ENCODE assay signal across 13 mouse cellular contexts in the genomic region with DNA sequence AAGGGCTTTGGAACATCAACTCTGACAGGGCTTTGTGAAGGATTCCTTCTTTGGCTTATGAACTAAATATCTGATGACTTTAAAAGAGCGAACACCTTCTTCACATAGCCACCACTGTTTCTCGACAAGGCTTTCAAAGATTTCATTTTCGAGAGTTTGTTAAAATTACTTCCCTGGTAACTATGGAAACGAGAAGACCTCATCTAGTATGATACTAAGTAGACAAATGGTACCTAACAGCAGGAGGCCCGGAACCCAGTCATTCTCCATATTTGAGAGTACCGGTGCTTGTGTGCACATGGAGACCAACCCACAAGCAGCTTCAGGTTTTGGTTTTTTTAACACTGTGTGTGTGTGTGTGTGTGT. TPM values are rescaled to one million over a fixed set of nuclear protein-coding genes. Genes with fewer than 3 reads are reported as not detected.
A peak's percentile ranks its signal among the peaks of the same experiment; 100 is the strongest.
DNase-seq lines count a peak whose midpoint lies in the region; ATAC-seq and TF ChIP-seq lines count a peak whose summit lies in the region.
"Had no signal": no experiment of that assay in that cellular context is flagged by ENCODE, and none has a peak within 500 bp of the region (broad histone marks: within the 10 kb centered on the region; RNA-seq: fewer than 3 reads in every experiment).

No protein-coding gene starts in this region.

- TF ChIP-seq CTCF in kidney, adult 2 months (conservative IDR thresholded peaks at IDR 0.05; ENCODE audit: insufficient read depth, insufficient read length, low read depth, low read length): no peak
- TF ChIP-seq CTCF in thymus, adult 2 months (IDR thresholded peaks at IDR 0.05; ENCODE audit: borderline replicate concordance, control insufficient read depth, extremely low read depth, insufficient read depth, low read length, poor library complexity): no peak

- no peak for DNase-seq in kidney, adult 2 months
- DNase-seq in kidney, postnatal 25 days: no peak
- no peak for DNase-seq in thymus, adult 2 months
- no peak for DNase-seq in liver, embryonic 11.5 days (ENCODE audit: low spot score)
- DNase-seq in gastrocnemius, postnatal 25 days: no peak
- DNase-seq: lung, postnatal 14 days had no signal

- WGBS in kidney, adult 2 months: 91% methylated on average over 6 of the region's 6 CpGs
- 81% methylated on average over 6 of the region's 6 CpGs for WGBS in embryonic facial prominence, embryonic 13.5 days
- 29% methylated on average over 6 of the region's 6 CpGs for WGBS in hindbrain, embryonic 13.5 days
- 18% methylated on average over 6 of the region's 6 CpGs for WGBS in midbrain, embryonic 15.5 days
- WGBS in thymus, adult 2 months: 96% methylated on average over 6 of the region's 6 CpGs
- whole genome bisulfite sequencing in liver, embryonic 11.5 days: 86% methylated on average over 6 of the region's 6 CpGs

- no peak for ATAC-seq in embryonic facial prominence, embryonic 13.5 days (ENCODE audit: insufficient number of reproducible peaks, insufficient read depth, low FRiP score, low TSS enrichment, low read depth)
- ATAC-seq in hindbrain, embryonic 13.5 days (ENCODE audit: low FRiP score): no peak
- ATAC-seq in midbrain, embryonic 15.5 days (replicated peaks): no peak
- no peak for ATAC-seq in liver, embryonic 11.5 days (replicated peaks; ENCODE audit: low FRiP score)
- ATAC-seq: activated CD4-positive, CD25-positive, alpha-beta regulatory T cell, adult 4 months had no signal

- no peak overlapping the region for H3K9ac ChIP-seq in embryonic facial prominence, embryonic 13.5 days
- peak overlapping the region; percentile 63 for H3K9ac ChIP-seq in hindbrain, embryonic 13.5 days
- H3K9ac ChIP-seq in midbrain, embryonic 15.5 days: peak overlapping the region; percentile 13; the same call in 1 of the 2 replicates
- H3K9ac ChIP-seq in liver, embryonic 11.5 days (ENCODE audit: low read depth, low read length): no peak overlapping the region
- H3K9ac ChIP-seq: limb, embryonic 15.5 days had no signal

- peak overlapping the region; percentile 57; the same call in 1 of the 2 replicates for H3K27ac ChIP-seq in kidney, adult 2 months (ENCODE audit: insufficient read depth, low read depth, low read length)
- peak overlapping the region; percentile 66 for H3K27ac ChIP-seq in embryonic facial prominence, embryonic 13.5 days
- H3K27ac ChIP-seq in hindbrain, embryonic 13.5 days: peak overlapping the region; percentile 100
- H3K27ac ChIP-seq in midbrain, embryonic 15.5 days: peak overlapping the region; percentile 100
- no peak overlapping the region for H3K27ac ChIP-seq in thymus, adult 2 months (ENCODE audit: control insufficient read depth, insufficient read depth, low read length)
- H3K27ac ChIP-seq in liver, embryonic 11.5 days (ENCODE audit: low read depth, low read length): no peak overlapping the region
- H3K27ac ChIP-seq: heart, embryonic 10.5 days; limb, embryonic 15.5 days had no signal

- H3K27me3 ChIP-seq in kidney, adult 2 months (replicated peaks; ENCODE audit: control insufficient read depth, insufficient read depth, low read length): no peaks in the 10 kb centered on the region
- H3K27me3 ChIP-seq in embryonic facial prominence, embryonic 13.5 days: no peaks in the 10 kb centered on the region
- no peaks in the 10 kb centered on the region for H3K27me3 ChIP-seq in hindbrain, embryonic 13.5 days
- H3K27me3 ChIP-seq in midbrain, embryonic 15.5 days (replicated peaks): no peaks in the 10 kb centered on the region
- H3K27me3 ChIP-seq in thymus, adult 2 months (ENCODE audit: control insufficient read depth, insufficient read depth, low read length): no peaks in the 10 kb centered on the region
- no peaks in the 10 kb centered on the region for H3K27me3 ChIP-seq in liver, embryonic 11.5 days (replicated peaks; ENCODE audit: control insufficient read depth, insufficient read depth, low read length)
- H3K27me3 ChIP-seq: limb, embryonic 15.5 days had no signal

- no peak for TF ChIP-seq POLR2A in kidney, adult 2 months (IDR thresholded peaks at IDR 0.05; ENCODE audit: low read depth, low read length)
- TF ChIP-seq POLR2A in thymus, adult 2 months (IDR thresholded peaks at IDR 0.05; ENCODE audit: control insufficient read depth, extremely low read depth, insufficient read depth, low read length, poor library complexity): no peak

- H3K9me3 ChIP-seq in embryonic facial prominence, embryonic 13.5 days: no peaks in the 10 kb centered on the region
- H3K9me3 ChIP-seq in hindbrain, embryonic 13.5 days: no peaks in the 10 kb centered on the region
- no peaks in the 10 kb centered on the region for H3K9me3 ChIP-seq in midbrain, embryonic 15.5 days
- H3K9me3 ChIP-seq in liver, embryonic 11.5 days (ENCODE audit: control insufficient read depth, low read length): no peaks in the 10 kb centered on the region
- H3K9me3 ChIP-seq: G1E; heart, embryonic 10.5 days; limb, embryonic 15.5 days had no signal

- peak overlapping the region; percentile 39; the same call in 1 of the 2 replicates for H3K4me2 ChIP-seq in embryonic facial prominence, embryonic 13.5 days
- H3K4me2 ChIP-seq in hindbrain, embryonic 13.5 days: peak overlapping the region; percentile 71
- H3K4me2 ChIP-seq in midbrain, embryonic 15.5 days: peak overlapping the region; percentile 68
- H3K4me2 ChIP-seq in liver, embryonic 11.5 days: no peak overlapping the region
- H3K4me2 ChIP-seq: limb, embryonic 15.5 days had no signal

- H3K4me3 ChIP-seq in kidney, adult 2 months (ENCODE audit: insufficient read depth, low read depth, low read length): no peak overlapping the region
- H3K4me3 ChIP-seq in embryonic facial prominence, embryonic 13.5 days: no peak overlapping the region
- H3K4me3 ChIP-seq in hindbrain, embryonic 13.5 days: peak overlapping the region; percentile 20
- no peak overlapping the region for H3K4me3 ChIP-seq in midbrain, embryonic 15.5 days
- no peak overlapping the region for H3K4me3 ChIP-seq in thymus, adult 2 months (ENCODE audit: control insufficient read depth, insufficient read depth, low read length)
- no peak overlapping the region for H3K4me3 ChIP-seq in liver, embryonic 11.5 days (ENCODE audit: low read depth, low read length)
- H3K4me3 ChIP-seq: heart, embryonic 10.5 days; limb, embryonic 15.5 days had no signal

- no peaks in the 10 kb centered on the region for H3K36me3 ChIP-seq in kidney, adult 2 months (ENCODE audit: control insufficient read depth, insufficient read depth, low read length)
- H3K36me3 ChIP-seq in embryonic facial prominence, embryonic 13.5 days: no peaks in the 10 kb centered on the region
- no peaks in the 10 kb centered on the region for H3K36me3 ChIP-seq in hindbrain, embryonic 13.5 days
- H3K36me3 ChIP-seq in midbrain, embryonic 15.5 days (replicated peaks): no peaks in the 10 kb centered on the region
- H3K36me3 ChIP-seq in thymus, adult 2 months (ENCODE audit: control insufficient read depth, insufficient read depth, low read length): no peaks in the 10 kb centered on the region
- H3K36me3 ChIP-seq in liver, embryonic 11.5 days (ENCODE audit: control insufficient read depth, insufficient read depth, low read length): no peaks in the 10 kb centered on the region
- H3K36me3 ChIP-seq: G1E; heart, embryonic 10.5 days; limb, embryonic 15.5 days had no signal

- H3K4me1 ChIP-seq in kidney, adult 2 months (ENCODE audit: control insufficient read depth, insufficient read depth, low read length): peaks cover 3% of the 10 kb centered on the region; the same call in 1 of the 2 replicates
- H3K4me1 ChIP-seq in embryonic facial prominence, embryonic 13.5 days: peaks cover 25% of the 10 kb centered on the region
- H3K4me1 ChIP-seq in hindbrain, embryonic 13.5 days (replicated peaks): peaks cover 42% of the 10 kb centered on the region
- H3K4me1 ChIP-seq in midbrain, embryonic 15.5 days: peaks cover 34% of the 10 kb centered on the region
- peaks cover 6% of the 10 kb centered on the region for H3K4me1 ChIP-seq in thymus, adult 2 months (replicated peaks; ENCODE audit: control insufficient read depth, insufficient read depth, low read length)
- H3K4me1 ChIP-seq in liver, embryonic 11.5 days (replicated peaks; ENCODE audit: control insufficient read depth, insufficient read depth, low read length): peaks cover 7% of the 10 kb centered on the region; the same call in 1 of the 2 replicates

RNA-seq across cellular contexts. Expression of a gene that starts 2.7 kb away (rescaled TPM):
- 22.4 and 25.5 TPM in 2 replicates for polyA plus RNA-seq in kidney, adult 2 months (2012; rRNA removed)
- polyA plus RNA-seq in embryonic facial prominence, embryonic 13.5 days (2015; fragmentation: Nextera tagmentation; extraction: Ambion mirVana): 1.0 and 1.1 TPM in 2 replicates
- polyA plus RNA-seq in hindbrain, embryonic 13.5 days (2015; fragmentation: Nextera tagmentation; extraction: Ambion mirVana): 0.88 and 1.1 TPM in 2 replicates
- polyA plus RNA-seq in midbrain, embryonic 15.5 days (2015; fragmentation: Nextera tagmentation; extraction: Ambion mirVana): 1.1 and 1.3 TPM in 2 replicates
- polyA plus RNA-seq in thymus, adult 2 months (2012; rRNA removed): 0.42 and 0.62 TPM in 2 replicates
- polyA plus RNA-seq in liver, embryonic 11.5 days (2014; fragmentation: Nextera tagmentation; extraction: Ambion mirVana): 0.73 and 1.2 TPM in 2 replicates
- total RNA-seq in gastrocnemius, postnatal 25 days (2021): 1 to 10 TPM; 2.7 to 3.2 TPM
- total RNA-seq: G1E had no signal
- polyA plus RNA-seq: G1E had no signal

RNA-seq across cellular contexts. Expression of a gene that starts 2.8 kb away (rescaled TPM):
- polyA plus RNA-seq in kidney, adult 2 months (2012; rRNA removed): 14.7 and 25.0 TPM in 2 replicates
- polyA plus RNA-seq in embryonic facial prominence, embryonic 13.5 days (2015; fragmentation: Nextera tagmentation; extraction: Ambion mirVana): 138 and 139 TPM in 2 replicates
- 193 and 195 TPM in 2 replicates for polyA plus RNA-seq in hindbrain, embryonic 13.5 days (2015; fragmentation: Nextera tagmentation; extraction: Ambion mirVana)
- 167 and 175 TPM in 2 replicates for polyA plus RNA-seq in midbrain, embryonic 15.5 days (2015; fragmentation: Nextera tagmentation; extraction: Ambion mirVana)
- polyA plus RNA-seq in thymus, adult 2 months (2012; rRNA removed): 22.8 and 27.2 TPM in 2 replicates
- polyA plus RNA-seq in liver, embryonic 11.5 days (2014; fragmentation: Nextera tagmentation; extraction: Ambion mirVana): 52.6 and 57.1 TPM in 2 replicates
- total RNA-seq in gastrocnemius, postnatal 25 days (2021): 10 to 100 TPM; 16.9 to 17.4 TPM

RNA-seq across cellular contexts. Expression of a gene that starts 33.2 kb away (rescaled TPM):
- polyA plus RNA-seq in kidney, adult 2 months (2012; rRNA removed): 163 and 168 TPM in 2 replicates
- 1.8 and 1.9 TPM in 2 replicates for polyA plus RNA-seq in embryonic facial prominence, embryonic 13.5 days (2015; fragmentation: Nextera tagmentation; extraction: Ambion mirVana)
- polyA plus RNA-seq in hindbrain, embryonic 13.5 days (2015; fragmentation: Nextera tagmentation; extraction: Ambion mirVana): 1.2 and 1.6 TPM in 2 replicates
- polyA plus RNA-seq in midbrain, embryonic 15.5 days (2015; fragmentation: Nextera tagmentation; extraction: Ambion mirVana): 0.98 and 1.3 TPM in 2 replicates
- 0.23 and 0.55 TPM in 2 replicates for polyA plus RNA-seq in thymus, adult 2 months (2012; rRNA removed)
- 1.9 and 2.5 TPM in 2 replicates for polyA plus RNA-seq in liver, embryonic 11.5 days (2014; fragmentation: Nextera tagmentation; extraction: Ambion mirVana)
- total RNA-seq in gastrocnemius, postnatal 25 days (2021): 1 to 10 TPM in 1 of 2 experiments, under 1 TPM in 1; 0.35 to 1.1 TPM
- polyA plus RNA-seq: activated CD4-positive, CD25-positive, alpha-beta regulatory T cell, adult 4 months; G1E had no signal

RNA-seq across cellular contexts. Expression of a gene that starts 46.8 kb away (rescaled TPM):
- polyA plus RNA-seq in kidney, adult 2 months (2012; rRNA removed): 3.3 and 4.0 TPM in 2 replicates
- 35.3 and 42.6 TPM in 2 replicates for polyA plus RNA-seq in embryonic facial prominence, embryonic 13.5 days (2015; fragmentation: Nextera tagmentation; extraction: Ambion mirVana)
- 52.6 and 57.0 TPM in 2 replicates for polyA plus RNA-seq in hindbrain, embryonic 13.5 days (2015; fragmentation: Nextera tagmentation; extraction: Ambion mirVana)
- 61.2 and 65.5 TPM in 2 replicates for polyA plus RNA-seq in midbrain, embryonic 15.5 days (2015; fragmentation: Nextera tagmentation; extraction: Ambion mirVana)
- 7.5 and 8.0 TPM in 2 replicates for polyA plus RNA-seq in thymus, adult 2 months (2012; rRNA removed)
- polyA plus RNA-seq in liver, embryonic 11.5 days (2014; fragmentation: Nextera tagmentation; extraction: Ambion mirVana): 5.7 and 9.8 TPM in 2 replicates
- 1 to 10 TPM; 5.9 to 6.5 TPM for total RNA-seq in gastrocnemius, postnatal 25 days (2021)

Comparison
In these comparisons a context has a peak if more than half of its experiments do, and no peak if none do; other contexts are left out.
1. H3K27ac ChIP-seq: peak in kidney, adult 2 months (single experiment), embryonic facial prominence, embryonic 13.5 days (single experiment), hindbrain, embryonic 13.5 days (single experiment) and midbrain, embryonic 15.5 days (single experiment); none in thymus, adult 2 months (single experiment) and liver, embryonic 11.5 days (single experiment).
2. H3K9ac ChIP-seq: peak in hindbrain, embryonic 13.5 days (single experiment) and midbrain, embryonic 15.5 days (single experiment); none in embryonic facial prominence, embryonic 13.5 days (single experiment) and liver, embryonic 11.5 days (single experiment).
3. RNA of a gene that starts 2.7 kb away (polyA plus RNA-seq): 22.4 to 25.5 TPM in kidney, adult 2 months; 0.73 to 1.2 TPM in liver, embryonic 11.5 days, 0.88 to 1.1 TPM in hindbrain, embryonic 13.5 days, 1.1 to 1.3 TPM in midbrain, embryonic 15.5 days, 1.0 to 1.1 TPM in embryonic facial prominence, embryonic 13.5 days and 0.42 to 0.62 TPM in thymus, adult 2 months; every median in the first group is over 10 times any median in the second.
4. RNA of a gene that starts 33.2 kb away (polyA plus RNA-seq): 163 to 168 TPM in kidney, adult 2 months; 1.9 to 2.5 TPM in liver, embryonic 11.5 days, 1.8 to 1.9 TPM in embryonic facial prominence, embryonic 13.5 days, 1.2 to 1.6 TPM in hindbrain, embryonic 13.5 days, 0.98 to 1.3 TPM in midbrain, embryonic 15.5 days and 0.23 to 0.55 TPM in thymus, adult 2 months; every median in the first group is over 10 times any median in the second.